Mouse (Mus musculus) embryo, embryonic 9.5 days (tissue): ENCODE measurements at regions not wholly inside any gene's neighbourhood (a gene's known extent, or its start where the extent isn't known, plus 50 kb on each side); places are given as distances from the start of the nearest gene placed in this dataset.

Experiments used
- DNase-seq: peaks from one replicate; pipeline ENCODE4 v3.0.0-alpha.2; 2017; ENCODE audit errors: extremely low spot score

- no peak for DNase-seq
Observed at GRCm38 (mm10) chr4:34337852-34338251, 212.9 kb upstream of the Akirin2 start.

DNA sequence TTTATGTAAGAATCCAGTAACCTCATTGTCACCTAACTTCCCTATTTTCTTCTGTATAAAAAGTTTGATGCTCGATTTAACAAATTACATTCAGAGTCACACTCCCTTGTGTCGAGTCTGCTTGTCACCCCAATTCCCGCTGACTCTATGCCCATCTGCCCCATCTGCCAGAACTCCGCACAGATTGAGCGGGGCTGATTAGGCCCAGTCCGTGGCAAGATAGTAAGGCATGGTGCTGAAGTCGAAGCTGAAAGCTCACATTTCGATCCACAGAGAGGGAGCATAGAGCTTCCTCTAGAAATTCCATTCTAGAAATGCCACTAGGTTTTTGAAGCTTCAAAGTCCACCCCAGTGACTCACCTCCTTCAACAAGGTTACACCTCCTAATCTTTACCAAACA lies 210.7 kb upstream of the Akirin2 start:
- no peak for DNase-seq

- DNase-seq, result no peak
Observed at GRCm38 (mm10) chr4:34371281-34372032, 179.3 kb upstream of the Akirin2 start.

GRCm38 (mm10) chr4:34386338-34386967 lies 164.3 kb upstream of the Akirin2 start:
- DNase-seq, result no peak

GRCm38 (mm10) chr4:34391499-34391898 lies 159.2 kb upstream of the Akirin2 start:
- peak; percentile 9 for DNase-seq

DNA sequence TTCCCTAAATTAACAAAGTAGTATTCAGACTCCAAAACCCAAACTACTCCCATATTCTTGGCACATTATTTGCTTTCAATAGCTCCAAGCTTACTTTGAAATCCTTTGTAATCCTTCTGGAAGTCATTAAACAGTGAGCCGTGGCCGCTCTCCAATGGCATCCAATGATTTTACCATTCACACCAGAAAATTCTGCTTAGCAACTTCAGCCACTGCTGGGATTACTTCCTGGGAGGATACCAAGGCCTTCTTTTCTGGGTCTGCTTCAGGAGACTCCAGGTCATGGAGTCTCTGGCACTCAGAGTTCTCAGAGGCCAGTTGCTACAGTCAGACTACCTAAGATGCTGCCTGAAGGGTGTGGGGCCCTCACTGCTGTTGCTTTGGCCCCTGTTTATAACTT lies 147.7 kb upstream of the Akirin2 start:
- no peak for DNase-seq

DNA sequence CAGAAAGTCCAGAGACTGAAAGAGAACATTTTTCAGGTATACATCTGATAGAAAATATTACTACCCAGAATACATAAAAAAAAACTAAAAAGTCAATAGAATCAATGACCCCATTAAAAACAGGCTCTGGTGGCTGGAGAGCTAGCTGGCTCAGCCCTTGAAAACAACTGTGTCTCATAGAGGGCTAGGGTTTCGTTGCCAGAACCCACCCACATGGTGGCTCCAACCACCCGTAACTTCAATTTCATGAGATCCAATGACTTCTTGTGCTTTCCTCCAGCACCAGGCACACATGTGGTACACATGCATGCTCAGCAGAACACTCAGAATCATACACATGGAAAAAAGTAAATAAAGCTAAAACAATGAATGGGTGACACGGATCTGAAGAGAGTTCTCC lies 143.6 kb upstream of the Akirin2 start:
- DNase-seq, result no peak

DNA sequence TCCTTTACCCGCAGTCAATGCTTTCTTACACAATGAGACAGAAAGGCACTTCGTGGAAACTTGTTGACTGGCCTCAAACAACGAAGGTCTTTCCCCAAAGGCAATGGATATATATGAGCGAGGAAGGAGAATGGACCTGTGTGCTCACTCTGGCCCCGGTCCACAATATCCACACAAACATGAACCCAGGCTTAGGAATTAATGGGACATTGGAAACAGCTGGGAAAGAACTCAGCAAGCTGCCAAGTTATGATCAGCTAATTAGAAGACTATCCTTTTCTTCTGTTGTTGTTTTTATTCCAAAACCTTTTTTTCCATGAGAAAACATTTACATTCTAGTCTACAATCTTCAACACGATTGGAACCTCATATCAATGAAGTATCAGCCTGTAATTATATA lies 129.8 kb upstream of the Akirin2 start:
- DNase-seq, result no peak

DNA sequence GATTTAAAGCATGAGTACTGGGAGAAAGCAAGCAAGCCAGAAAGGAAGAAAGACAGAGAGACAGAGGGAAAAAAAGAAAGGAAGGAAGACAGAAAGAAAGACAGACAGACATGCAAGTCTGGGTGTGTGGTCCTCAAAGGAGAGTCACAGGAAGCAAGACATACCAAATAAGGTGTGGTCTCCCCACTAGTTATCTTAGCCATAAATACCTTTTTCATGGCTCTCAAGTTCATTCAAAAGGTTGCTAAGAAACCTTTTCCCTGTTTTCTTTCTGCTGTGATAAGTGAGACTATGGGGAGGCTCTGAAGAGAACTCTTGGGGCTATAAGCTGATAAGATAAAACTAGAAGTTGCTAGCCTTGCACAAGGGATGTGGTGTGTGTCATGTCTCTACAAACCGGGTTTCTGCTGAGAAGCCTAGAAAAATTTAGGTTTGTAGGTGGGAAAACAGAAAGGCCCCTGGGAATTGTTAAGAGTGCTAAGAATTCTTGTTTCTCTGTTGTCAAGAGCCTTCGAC lies 126.5 kb upstream of the Akirin2 start:
- DNase-seq, result no peak

DNA sequence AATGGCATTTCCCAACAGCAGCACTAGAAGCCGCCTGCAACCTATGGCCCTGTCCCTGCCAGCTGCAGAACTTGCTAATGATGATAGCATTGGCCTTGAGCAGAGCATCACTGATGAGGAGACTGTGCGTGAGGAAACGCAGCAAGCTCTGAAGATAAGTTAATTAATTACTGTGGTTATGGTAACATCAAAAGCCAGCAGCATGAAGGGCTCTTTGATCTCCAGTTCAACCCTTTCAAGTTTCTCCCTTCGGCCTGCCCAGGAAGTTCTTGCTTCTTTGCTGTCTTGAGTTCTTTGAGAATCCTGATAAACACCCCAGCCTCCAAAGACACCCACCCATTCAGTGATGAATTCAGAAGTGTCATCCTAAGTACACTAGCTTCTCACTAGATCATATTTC lies 121.7 kb upstream of the Akirin2 start:
- no peak for DNase-seq

GRCm38 (mm10) chr4:34429456-34430235 lies 121.1 kb upstream of the Akirin2 start:
- no peak for DNase-seq

GRCm38 (mm10) chr4:34437316-34437715 lies 113.4 kb upstream of the Akirin2 start:
- DNase-seq, result no peak

GRCm38 (mm10) chr4:34449582-34449981 lies 101.2 kb upstream of the Akirin2 start:
- DNase-seq, result no peak

DNA sequence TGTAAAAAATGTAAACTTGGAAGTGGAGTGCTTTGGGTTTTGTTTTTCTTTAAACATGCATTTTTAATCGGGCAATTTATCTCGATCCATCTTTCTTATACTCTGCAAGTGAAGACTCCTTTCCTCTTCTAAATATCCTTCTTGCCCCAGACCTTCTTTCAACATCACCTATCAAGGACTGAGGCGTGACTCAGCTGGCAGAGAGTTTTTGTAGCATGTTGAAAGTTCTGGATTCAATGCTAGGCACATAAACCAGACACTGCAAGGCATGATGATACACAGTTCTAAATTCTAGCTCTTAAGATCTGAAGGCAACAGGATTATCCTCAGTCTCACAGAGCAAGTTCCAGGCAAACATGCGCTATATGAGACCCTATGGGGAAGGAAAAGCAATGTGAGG lies 88.1 kb upstream of the Akirin2 start:
- no peak for DNase-seq

DNA sequence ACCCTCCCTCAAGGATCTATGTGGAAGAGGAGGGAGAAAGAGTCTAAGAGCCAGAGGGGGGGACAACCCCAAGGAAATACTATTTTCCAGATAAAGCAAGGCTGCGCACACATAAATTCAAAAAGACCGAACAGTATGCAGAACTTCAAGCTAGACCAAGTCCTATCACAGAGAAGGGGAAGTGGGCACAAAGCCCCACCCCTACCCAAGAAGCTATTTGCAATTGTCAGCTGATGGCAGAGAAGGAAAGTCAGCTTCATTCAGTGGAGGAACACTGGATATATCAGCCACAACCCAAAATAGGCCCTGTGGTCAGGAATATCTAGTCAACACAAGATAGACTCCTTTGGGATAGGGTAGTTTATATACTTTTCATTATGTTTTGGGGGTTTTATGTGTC lies 84.9 kb upstream of the Akirin2 start:
- no peak for DNase-seq

DNA sequence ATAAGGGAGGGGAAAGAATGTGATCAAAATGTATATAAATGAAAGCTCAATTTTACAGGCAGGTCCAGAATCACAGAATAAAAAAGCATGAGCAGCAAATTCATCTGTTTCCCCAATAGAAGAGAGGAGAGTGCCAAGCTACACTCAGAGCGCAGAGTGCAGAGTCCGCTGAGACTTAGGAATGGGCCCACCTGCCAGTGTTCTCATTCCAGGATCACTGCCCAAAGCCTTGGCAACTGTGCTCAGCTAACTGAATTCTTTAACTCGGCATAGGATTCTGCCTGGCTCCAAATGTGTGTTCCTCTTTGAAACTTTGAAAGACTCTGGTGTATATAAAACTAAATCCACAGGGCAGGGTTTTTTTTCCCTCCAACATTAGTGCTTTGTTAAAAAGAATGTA lies 84.4 kb upstream of the Akirin2 start:
- DNase-seq, result no peak

GRCm38 (mm10) chr4:34468096-34468495 lies 82.6 kb upstream of the Akirin2 start:
- no peak for DNase-seq

- DNase-seq, result no peak
Observed at GRCm38 (mm10) chr4:34475792-34476448, 74.8 kb upstream of the Akirin2 start.

GRCm38 (mm10) chr4:34484273-34484672 lies 66.5 kb upstream of the Akirin2 start:
- no peak for DNase-seq

DNA sequence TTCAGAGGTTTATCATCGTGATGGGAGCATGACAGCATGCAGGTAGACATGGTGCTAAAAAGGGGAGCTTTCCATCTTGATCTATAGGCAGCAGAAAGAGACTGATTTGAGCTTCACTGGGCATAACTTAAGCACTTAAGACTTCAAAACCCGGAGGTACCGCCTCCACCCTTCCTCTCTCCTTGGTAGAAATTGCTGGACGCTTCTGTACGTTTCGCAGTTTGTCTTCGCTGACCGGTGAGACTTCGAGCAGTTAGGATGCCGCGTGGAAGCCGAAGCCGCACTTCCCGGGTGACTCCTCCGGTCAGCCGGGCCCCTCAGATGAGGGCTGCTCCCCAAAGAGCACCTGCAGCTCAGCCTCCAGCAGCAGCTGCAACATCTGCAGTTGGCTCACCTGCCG lies 65.2 kb upstream of the Akirin2 start:
- DNase-seq, result no peak

DNA sequence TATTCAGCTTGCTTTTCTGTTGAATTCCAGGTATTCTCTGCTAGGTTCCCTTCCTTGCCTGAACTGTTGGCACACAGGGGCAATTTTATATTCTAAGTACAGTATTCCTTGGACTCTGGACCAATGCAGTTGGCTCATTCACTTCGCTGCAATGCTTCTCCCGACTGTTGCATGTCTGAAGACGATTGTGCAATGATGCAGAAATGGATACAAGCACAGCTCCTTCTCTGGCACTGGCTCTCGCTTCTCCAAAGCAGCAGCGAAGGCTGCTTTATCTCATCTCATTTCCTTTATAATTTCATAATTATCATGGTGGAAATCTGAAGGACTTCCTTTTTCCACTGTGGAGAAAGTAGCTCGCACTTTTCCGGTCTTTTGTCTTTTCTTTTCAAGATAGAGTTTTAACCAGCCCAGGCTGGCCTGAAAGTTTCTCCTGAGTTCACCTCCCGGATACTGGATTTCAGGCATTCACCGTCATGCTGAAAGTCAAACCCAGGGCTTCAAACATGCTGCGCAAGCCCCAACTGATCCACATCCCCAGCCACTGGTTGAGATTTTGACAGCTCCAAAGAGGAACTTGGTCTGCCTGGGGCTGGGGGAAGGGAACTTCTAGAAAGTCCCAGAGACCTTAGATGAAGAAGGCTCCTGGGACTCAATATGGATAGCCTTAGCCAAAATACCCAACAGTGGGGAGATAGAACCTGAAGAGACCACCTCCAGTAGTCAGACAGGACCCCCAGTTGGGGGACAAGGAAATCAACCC lies 55.6 kb upstream of the Akirin2 start:
- DNase-seq, result no peak
